Mouse (Mus musculus): Measurements from ENCODE around the gene Cd9.
"Not testable (repeated sequence)": the region's sequence is repeated elsewhere in the genome, so short reads cannot be mapped to it uniquely, and the experiment has no call there.

Gene Cd9

DNA sequence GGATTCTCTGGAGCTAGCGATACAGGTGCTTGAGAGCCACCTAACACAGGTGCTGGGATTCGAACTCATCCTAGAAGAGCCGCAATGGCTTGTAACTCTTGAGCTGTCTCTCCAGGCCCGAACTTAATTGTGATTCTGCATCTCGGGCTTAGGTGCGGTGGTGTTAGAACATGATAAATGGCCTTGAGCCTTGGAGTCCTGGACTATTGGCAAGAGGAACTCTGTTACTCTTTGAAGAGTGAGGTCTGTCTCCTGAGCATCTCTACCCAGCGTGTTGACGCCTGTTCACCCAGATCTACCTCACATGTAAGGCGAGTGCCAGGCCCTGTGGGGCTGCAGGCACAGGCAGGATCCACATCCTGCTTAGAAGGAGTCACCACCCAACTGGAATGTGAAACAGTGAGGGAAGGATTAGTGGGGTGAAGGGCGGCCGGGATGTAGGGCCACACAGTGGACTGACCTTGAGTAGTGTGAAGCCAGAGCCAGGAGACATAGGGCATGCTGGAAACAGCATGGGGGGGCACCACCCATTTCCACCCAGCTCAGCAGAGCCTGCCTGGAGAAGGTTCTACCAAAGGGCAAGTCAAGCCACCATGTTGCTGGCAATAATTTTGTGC lies 8.7 kb upstream of the Cd9 start:
- in situ Hi-C loops (cut with MboI) = no loop called here

DNA sequence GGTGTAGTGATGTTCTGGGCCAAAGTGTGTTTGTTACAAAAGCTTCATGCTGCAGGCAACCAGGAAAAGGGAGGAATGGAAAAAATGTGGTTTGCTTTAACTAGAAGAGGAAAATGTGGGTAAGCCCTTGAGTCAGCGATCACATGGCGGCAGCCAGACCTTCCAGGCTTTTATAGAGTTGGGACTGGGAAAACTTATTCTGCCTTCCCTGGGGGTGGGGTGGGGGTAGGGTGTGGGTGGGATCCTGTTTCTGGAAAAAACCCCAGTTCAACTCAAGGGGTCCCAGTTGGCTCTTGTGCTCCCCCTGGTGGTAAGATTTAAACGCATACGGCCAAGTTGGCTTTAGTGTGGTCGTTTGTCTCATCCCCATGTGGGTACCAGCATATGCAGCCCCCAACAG lies 3.5 kb upstream of the Cd9 start:
- in situ Hi-C loops (cut with MboI) = no loop called here

DNA sequence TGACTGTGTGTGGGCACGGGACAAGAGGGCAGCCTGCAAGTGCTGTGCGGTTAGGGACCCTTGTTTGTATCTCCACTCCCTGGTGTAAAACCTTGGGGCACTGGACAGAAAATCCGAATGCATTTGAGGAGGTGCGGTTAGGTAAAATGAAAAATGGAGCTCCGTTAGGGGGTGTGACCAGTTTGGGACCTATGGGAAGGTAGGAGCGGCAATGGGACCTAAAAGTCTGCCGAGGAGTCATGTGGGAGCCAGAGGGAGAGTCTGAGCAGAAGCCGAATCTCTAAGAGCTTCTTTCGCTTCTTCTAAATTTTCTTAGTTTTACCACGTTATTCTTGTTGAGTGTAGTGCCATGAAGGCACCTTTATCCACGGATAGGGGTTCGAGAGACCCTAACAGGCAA lies 1.8 kb upstream of the Cd9 start:
- in situ Hi-C loops (cut with MboI) = no loop called here

DNA sequence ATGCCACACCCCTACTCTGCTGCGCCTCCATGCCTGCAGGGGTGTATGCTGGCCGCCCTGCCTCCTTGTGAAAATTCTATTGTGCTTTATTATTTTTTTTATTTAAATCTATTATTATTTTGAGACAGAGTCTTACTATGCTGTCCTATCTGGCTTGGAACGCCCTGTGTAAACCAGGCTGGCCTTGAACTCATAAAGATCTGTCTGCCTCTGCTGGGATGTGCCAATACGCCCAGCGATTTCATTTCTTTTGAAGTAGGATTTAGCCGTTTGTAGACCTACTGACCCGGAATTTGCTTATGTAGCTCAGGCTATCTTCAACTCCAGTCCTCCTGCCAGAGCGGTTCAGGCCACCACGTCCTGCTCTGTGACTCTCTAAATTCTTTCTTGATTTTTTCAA lies 770 bp upstream of the Cd9 start:
- in situ Hi-C loops (cut with MboI) = no loop called here

DNA sequence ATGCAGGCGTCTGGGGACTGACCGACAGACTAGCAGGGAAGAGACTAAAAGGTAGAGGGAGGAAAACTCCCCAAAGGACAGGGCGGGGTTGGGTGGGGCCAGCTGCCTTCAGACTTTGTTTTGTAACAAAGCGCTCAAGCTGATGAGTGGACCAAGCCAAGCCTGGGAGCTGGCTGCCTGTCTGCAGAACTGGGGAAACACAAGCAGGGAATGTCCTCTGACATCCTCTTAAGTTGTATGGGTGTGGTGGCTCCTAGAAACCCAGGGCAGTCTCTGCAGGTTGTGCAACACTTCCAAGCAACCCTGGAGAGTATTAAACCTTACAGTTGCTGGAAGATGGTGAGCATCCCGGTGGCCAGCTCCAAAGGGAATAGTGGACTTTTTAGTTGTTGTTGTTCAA lies 1.4 kb downstream of the Cd9 start:
- in situ Hi-C loops (cut with MboI) = loop anchor here (5.0 kb wide), 1 partner anchor 66 kb away; no protein-coding TSS in a partner anchor

DNA sequence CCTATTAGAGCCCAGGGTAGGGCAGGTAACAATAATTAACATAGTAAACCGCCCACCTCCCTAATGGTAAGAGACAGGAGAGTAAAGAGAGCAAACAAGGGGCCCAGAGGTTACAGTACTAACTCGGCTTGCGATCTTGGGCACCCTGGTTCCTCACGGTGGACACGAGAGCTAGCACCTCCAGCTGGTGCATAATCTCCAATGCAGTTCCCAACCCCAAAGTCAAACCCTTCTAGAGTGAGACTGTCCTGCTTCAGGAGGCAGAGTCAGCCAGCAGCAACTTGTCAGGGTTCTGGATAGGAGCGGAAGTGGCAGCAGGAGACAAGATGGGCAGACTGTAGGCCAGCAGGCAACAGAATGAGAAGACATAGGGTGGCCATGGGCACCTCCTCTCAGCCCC lies 1.9 kb downstream of the Cd9 start:
- in situ Hi-C loops (cut with MboI) = loop anchor here (5.0 kb wide), 1 partner anchor 65 kb away; no protein-coding TSS in a partner anchor

DNA sequence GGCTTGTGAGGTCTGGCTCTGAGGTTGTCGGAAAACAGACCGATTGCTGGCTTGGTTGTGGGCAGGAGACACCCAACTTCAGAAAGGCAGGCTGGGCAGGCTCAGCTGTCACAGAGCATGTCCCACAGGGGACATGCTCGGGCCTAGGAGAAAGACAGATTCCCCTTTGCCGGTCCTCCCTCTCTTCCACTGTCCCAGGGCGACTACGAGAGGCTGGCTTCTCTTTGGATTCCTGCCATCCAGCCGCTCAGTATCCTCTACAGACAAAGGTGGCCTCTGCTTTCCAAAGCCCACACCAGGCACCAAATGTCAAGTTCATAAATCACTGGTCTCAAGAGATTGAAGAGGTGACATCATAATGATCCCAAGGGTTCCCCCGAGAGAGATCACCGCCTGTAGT lies 2.6 kb downstream of the Cd9 start:
- in situ Hi-C loops (cut with MboI) = loop anchor here (5.0 kb wide), 1 partner anchor 65 kb away; no protein-coding TSS in a partner anchor

DNA sequence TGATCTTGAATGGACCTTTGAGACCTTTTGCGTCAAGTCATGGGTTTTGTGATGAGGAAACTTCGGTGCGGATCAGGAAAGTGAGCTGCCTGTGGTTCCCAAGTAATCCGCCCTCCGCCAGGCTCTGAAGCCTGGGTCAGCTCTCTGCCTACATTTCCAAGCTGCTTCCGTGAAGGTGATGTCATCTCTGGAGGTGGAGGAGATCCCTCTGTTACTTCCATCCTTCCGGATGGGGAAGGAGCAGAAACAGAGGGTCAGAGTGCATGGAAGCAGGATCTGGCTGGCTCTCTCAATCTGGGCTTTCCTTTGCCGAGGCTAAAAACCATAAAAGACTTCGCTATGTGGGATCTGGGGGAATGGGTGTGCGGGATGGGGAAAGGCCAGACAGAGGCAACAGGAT lies 3.2 kb downstream of the Cd9 start:
- in situ Hi-C loops (cut with MboI) = loop anchor here (5.0 kb wide), 1 partner anchor 64 kb away; no protein-coding TSS in a partner anchor

DNA sequence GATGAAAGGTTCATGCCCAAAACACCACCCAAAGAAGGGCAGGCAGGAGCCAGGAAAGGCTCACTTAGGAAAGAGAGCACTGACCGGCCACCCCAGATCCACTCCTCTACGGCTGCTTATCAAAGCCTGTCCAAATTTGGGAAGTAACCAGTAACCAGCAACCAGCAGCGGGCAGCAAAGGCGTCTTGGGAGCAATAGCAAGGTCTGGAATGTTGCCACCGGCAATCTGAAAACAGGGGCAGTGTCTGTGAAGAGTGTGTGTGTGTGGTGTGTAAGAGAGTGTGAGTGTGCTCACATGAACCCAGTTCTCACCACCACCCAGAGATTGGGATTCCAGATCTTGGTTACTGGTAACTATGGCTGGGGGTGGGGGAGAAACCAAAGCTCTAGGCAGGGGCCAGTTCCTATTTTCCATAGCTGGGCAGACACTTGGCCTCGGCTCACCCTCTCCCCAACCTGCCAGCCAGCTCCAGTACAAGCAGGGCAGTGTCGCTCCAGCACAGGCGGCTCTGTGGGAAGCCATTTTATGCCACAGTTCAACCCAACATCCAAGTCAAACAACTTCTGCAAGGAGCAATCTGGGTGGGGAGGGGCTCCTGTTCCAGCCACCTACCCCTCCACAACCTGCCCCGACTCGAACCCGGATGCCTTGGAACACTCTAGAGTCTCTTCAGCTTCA lies 4.6 kb downstream of the Cd9 start:
- in situ Hi-C loops (cut with MboI) = loop anchor here (5.0 kb wide), 1 partner anchor 63 kb away; no protein-coding TSS in a partner anchor

DNA sequence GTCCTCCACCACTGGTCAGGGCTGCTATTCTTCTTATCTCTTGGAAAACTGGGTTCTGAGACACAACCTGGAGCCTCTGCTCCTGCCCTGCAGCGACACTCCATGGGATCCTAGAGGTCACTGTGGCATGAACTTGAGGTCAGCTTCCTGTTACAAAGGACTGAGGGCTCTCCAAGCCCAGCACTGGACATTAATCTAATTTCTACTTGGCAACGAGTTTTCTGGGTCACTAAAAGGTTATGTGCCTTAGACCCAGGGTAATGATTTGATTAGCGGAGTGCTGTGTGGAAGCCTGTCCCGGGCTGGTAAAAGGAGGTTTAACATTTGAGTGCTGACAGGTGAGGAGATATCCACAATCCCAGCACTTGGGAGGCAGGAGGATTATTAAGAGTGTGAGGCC lies 9.0 kb downstream of the Cd9 start:
- in situ Hi-C loops (cut with MboI) = no loop called here

DNA sequence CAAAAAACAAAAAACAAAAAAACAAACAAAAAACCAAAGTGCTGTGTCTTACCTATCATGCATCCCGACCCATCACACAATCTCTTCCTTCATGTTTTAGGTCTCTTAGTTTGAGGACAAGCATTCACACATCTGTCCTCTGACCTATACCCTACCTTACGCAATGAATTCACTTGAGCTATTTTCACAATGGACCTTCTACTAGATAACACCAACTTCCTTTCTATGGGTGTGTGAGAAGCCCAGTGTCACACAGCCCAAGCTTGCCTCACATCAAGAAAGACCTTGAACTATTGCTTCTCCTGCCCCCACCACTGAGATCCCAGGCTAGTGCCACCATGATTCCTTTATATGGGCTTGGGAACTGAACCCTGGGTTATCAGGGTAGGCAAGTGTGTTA lies 9.9 kb downstream of the Cd9 start:
- in situ Hi-C loops (cut with MboI) = no loop called here

DNA sequence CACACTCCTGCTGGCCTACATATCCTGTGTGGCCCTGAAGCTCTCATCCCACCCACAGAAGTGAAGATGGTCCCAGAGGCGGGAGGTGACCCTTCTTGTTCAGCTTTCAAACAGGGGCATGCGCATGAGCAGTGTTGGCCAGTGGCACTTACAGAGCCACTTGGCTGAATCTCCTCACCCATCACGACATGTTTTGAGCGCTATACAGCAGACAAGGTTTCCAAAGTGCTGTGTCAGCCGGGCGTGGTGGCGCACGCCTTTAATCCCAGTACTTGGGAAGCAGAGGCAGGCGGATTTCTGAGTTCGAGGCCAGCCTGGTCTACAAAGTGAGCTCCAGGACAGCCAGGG lies 10.3 kb downstream of the Cd9 start:
- in situ Hi-C loops (cut with MboI) = not testable (repeated sequence)

DNA sequence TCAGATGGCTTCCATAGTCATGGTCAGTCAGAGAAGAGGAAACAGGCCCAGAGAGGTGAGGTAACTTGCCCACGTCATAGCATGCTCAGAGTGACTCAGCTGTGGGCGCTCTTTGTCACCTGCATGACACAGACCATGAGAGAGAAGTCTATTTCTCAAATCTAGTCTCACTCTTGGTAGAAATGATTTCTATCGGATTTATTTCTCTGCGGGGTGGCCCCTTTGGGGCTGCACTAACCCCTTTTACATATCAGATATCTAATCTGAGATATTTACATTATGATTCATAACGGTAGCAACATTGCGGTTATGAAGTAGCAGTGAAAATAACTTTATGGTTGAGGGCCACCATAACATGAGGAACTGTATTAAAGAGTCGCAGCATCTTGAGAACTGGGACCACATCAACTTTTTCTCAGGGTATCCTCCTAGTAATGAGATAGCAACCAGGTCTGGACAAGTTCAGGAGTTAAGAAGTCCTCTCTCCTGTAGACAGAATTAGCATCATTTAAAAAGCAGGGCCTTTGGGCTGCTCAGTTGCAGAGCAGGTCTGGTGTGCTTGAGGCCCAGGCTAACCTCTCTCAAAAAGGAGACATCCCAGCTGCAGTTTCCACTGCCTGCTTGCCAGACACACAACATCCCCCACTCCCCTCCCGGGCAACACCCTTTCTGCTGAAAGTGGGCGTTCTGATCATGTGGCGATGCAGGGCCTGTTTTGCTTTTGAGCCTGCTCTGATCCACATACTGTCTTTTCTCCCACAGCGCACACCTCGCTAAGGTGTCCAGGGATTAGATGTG lies 10.9 kb downstream of the Cd9 start:
- in situ Hi-C loops (cut with MboI) = no loop called here

DNA sequence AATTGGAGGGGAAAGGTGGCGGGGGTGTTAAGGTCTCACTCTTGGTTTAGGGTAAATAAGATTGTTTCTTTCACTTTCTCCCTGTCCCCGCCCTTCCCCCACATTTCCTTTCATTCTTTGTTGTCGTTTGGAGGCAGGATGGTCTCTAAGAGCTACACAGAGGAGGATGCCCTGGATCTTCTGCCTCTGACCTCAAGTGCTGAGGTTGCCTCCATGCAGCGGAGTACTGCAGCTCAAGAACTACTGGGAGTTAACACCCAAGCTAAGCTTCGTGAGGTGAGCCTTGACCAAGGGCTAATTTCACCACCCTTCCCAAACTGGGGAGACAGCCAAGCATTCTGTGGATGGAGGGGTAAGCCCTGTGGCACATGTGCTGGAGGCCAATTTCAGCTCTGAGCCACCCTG lies 12.2 kb downstream of the Cd9 start:
- in situ Hi-C loops (cut with MboI) = no loop called here

DNA sequence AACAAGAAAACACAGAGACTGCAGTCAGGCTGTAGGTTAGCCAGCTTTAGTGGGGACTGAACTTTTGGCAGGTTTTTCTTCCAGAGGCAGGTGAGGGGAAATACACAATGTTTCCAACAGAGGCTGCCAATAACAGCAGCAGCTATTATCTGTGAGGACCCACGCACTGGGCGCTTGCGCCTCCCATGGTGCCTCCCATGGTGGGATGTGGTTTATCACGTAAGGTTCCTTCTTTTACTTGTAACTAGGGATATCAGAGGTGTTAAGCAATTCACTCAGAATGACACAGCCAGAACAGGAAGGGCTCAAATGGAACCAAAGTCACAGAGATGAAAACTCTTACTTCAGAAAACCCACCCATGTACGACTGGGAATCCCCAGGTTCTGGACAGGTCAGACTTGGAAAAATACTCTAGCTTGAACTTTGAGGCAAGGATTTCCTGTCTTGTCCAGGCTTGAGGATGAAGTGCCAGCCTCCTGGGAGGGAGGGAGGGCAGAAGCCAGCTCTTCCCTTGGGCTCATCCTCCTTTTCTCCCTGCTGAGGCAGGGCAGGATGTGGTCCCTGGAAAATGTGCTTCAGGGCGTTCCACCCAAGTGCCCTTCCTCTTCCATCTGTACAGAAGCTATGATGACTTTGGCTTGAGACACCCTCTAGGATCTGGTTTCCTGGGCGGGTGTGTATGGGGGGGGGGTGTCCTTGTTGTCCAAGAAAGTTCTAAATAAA lies 12.8 kb downstream of the Cd9 start:
- in situ Hi-C loops (cut with MboI) = no loop called here

DNA sequence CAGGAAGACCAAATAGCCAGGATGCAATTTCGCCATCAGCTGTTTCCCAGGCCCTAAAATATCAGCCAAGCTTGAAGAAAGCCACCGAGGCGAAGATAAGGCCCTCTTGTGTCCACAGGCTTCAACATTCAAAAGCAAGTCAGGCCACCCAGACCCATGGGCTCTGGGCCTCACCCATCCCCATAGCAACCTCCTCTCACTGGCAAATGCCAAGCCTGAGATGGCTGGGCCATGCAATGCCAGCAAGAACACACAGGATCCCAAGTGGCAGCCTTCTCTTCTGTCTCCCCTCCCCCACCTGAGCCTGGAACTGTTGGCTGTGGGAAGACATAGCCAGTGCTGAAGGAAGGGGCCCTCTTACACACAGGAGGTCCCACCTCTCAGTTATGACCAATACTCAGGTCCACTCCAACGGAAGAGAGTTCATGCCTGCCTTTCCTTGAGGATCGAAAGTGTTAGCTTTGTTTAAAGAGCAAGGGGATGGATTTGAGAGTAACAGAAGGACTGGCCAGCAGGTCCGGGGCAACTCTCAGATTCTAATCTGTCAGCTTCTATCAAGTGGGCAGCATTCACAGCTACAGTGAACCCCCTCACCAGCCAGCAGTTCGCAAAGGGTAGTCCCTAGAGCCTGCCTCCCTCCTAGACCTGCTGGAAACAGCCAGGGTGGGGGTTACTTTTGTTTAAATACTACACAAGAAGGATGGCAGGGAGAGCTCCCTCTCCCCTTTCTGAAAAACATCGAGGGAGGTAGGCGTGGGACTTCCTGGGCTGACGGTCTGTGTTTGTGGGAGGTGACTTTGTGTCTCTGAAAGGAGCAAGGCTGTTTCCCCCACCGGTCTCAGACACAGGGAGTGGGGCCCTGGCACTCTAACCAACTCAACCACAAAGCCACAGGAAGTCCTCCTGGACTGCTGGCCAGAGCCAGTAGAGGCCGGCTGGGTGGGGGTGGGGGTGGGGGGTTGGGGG lies 13.9 kb downstream of the Cd9 start:
- in situ Hi-C loops (cut with MboI) = no loop called here

DNA sequence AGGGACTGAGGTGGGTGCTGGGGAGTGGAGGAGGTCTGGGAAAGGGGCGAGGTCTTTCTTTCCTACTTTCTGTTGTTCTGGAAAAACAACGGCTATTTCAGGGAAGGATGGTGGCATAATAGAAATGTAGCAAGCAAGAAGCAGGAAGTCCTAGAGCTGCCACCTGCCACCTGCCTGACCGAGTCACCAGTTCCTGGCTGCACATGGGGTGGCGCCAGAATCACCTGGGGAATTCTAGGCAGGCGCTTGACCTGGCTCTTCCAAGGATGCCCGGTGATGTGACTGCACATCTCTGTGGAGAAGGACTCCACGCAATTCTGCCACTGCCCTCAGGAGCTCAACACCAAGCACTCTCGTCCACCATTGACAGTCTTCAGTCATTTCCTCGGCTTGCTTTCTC lies 15.2 kb downstream of the Cd9 start:
- in situ Hi-C loops (cut with MboI) = no loop called here

DNA sequence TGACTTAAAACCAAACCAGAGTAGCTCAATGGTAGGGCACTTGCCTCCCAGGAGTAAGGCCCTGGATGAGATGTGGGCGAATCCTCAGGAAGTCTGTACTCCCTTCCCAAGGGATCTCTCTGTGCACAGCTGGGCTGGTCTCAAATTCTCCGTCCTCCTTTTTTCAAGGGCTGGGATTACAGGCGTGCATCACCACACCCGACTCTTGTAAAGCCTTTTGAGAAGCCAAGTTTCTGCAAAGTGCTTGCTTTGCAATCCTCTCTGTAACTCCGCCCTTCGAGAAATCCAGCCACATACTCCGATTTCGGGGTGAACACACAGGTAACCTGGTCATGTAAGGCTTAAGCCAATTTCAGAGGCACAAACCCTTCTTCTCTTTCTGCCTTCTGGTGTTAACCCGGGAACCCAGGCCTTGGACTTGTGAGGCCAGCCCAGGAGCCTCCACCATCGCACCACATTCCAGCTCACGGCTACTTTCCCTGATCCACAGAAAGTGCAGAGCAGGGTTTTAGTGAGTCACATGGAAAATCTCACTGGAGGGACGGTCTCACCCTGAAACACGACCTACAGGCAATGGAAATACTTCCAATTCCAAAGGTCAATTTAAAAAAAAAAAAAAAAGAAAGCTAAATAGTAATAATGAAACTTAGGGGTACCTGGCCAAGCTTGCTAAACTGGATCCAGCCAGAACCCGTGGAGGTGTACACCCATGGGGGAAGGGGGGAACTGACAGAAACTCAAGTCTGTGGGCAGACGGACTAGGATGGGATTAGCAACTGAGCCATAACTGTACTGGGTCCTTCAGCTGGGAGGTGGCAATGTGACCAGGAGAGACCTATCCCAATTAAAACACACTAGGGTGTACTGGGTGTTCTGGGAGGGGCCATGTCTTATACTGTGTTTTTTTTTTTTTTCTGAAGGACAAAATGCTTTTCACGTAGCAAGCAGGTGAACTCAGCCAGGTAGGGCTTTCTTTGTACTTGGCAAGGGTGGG lies 16.2 kb downstream of the Cd9 start:
- in situ Hi-C loops (cut with MboI) = no loop called here

DNA sequence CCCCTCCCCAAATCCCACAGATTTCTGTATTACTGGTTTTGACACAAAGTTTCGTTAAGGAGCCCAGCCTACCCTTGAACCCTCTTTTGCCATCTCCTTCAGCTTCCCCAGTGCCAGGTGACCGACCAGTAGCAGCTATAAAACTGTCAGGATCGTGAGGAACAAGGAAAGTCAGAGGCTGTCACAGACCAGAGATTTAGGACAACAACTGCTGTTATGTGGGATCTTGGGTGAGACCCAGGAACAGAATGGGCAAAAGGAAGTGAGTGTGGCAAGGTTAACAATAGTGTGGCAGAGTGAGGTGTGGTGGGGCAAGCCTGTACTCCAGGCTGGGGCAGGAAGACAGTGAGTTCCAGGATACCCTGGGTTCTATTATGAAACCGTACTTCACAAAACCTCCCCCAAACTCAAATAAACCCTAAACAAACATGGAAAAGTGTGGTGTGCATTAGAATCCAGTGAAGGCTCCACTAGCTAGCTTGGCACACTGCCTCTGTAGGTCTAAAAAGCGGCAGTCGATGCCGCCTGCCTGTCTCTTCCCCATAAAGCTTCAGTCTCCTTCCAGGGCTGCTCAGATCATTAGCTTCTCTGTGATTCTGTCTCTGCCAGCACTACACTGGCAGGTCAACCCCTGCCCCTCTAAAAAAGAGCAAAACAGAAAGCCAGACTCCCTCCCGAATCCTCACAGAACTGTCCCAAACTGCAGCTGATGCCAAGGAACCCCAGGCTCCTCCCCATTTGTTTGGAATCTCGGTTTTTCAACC lies 17.6 kb downstream of the Cd9 start:
- in situ Hi-C loops (cut with MboI) = no loop called here
